Mouse (Mus musculus) myocyte (in vitro differentiated cells): ENCODE data around the gene Nap1l1.

ENCODE experiments used
- POLR2A ChIP-seq: IDR thresholded peaks from one replicate; pipeline ENCODE4 v1.6.1; 2011; ENCODE audit warnings: low read depth, mild to moderate bottlenecking, control low read depth, moderate library complexity; ENCODE audit not compliant: insufficient read length
- POLR2AphosphoS2 ChIP-seq: IDR thresholded peaks from one replicate; pipeline ENCODE4 v1.6.1; 2011; ENCODE audit warnings: low read depth, control low read depth; ENCODE audit not compliant: insufficient read length
- USF1 ChIP-seq: IDR thresholded peaks from one replicate; pipeline ENCODE4 v1.6.1; 2011; ENCODE audit warnings: low read depth, mild to moderate bottlenecking, control low read depth, moderate library complexity

DNA sequence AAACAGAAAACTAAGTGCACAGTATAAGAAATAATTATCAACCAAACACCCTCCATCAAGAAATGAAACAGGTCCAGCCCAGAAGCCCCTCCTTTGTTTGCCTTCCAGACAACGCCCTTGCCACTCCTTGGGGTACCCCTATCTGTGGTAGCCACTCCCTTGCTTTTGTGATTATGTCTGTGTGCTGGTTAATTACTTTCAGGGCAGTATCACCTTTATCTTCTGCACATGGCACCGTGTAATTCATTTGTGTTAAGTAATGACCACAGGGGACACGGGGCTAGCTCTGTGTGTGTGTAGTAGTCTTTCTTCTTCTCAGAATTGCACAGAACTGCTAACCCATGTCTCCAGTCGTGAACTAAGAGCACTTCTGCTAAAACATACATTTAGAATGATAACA, 72.6 kb downstream of the Nap1l1 start:
- TF ChIP-seq POLR2A (no peak), POLR2AphosphoS2 (no peak), USF1 (no peak)
